Mouse (Mus musculus): Measurements from ENCODE around the gene Tldc2. TPM values are rescaled to one million over a fixed set of nuclear protein-coding genes. Genes with fewer than 3 reads are reported as not detected.

Gene Tldc2
- not detected in 2 replicates for polyA plus RNA-seq (2012; rRNA removed; ENCODE audit: low replicate concordance)

GRCm38 (mm10) chr2:157086796-157087195, at the start of gene Tldc2:
Gene Tldc2, plus strand, starts transcription at chr2:157087055.

GRCm38 (mm10) chr2:157078793-157079700, 7.8 kb upstream of the Tldc2 start, which contains the start of gene Soga1:
Gene Soga1, minus strand, starts transcription at chr2:157079254.

GRCm38 (mm10) chr2:157135014-157135413, 48.2 kb downstream of the Tldc2 start, which contains the start of gene Samhd1:
Gene Samhd1, minus strand, starts transcription at chr2:157135265.

Other genes with a start within 250 kb of the Tldc2 start
- 3.1 and 46.9 TPM in 2 replicates for gene Tgif2, start 247.0 kb upstream of the Tldc2 start, polyA plus RNA-seq (2012; rRNA removed; ENCODE audit: low replicate concordance)
- gene 4930518I15Rik, start 229.1 kb upstream of the Tldc2 start, polyA plus RNA-seq (2012; rRNA removed; ENCODE audit: low replicate concordance), result 1.7 and 2.4 TPM in 2 replicates
- gene Rab5if, start 223.9 kb upstream of the Tldc2 start, polyA plus RNA-seq (2012; rRNA removed; ENCODE audit: low replicate concordance), result 110 and 118 TPM in 2 replicates
- 0.20 and 0.66 TPM in 2 replicates for gene Sla2, start 199.9 kb upstream of the Tldc2 start, polyA plus RNA-seq (2012; rRNA removed; ENCODE audit: low replicate concordance)
- 60.9 and 80.4 TPM in 2 replicates for gene Ndrg3, start 95.0 kb upstream of the Tldc2 start, polyA plus RNA-seq (2012; rRNA removed; ENCODE audit: low replicate concordance)
- 4.8 and 5.3 TPM in 2 replicates for gene Dsn1, start 79.9 kb upstream of the Tldc2 start, polyA plus RNA-seq (2012; rRNA removed; ENCODE audit: low replicate concordance)
- 10.4 and 20.6 TPM in 2 replicates for gene Soga1, start 7.8 kb upstream of the Tldc2 start, polyA plus RNA-seq (2012; rRNA removed; ENCODE audit: low replicate concordance)
- gene Samhd1, start 48.2 kb downstream of the Tldc2 start, polyA plus RNA-seq (2012; rRNA removed; ENCODE audit: low replicate concordance), result 45.1 and 45.5 TPM in 2 replicates
- gene Rbl1, start 117.5 kb downstream of the Tldc2 start, polyA plus RNA-seq (2012; rRNA removed; ENCODE audit: low replicate concordance), result 3.3 and 7.1 TPM in 2 replicates
- gene Rpn2, start 192.0 kb downstream of the Tldc2 start, polyA plus RNA-seq (2012; rRNA removed; ENCODE audit: low replicate concordance), result 284 and 285 TPM in 2 replicates
- gene Mroh8, start 192.5 kb downstream of the Tldc2 start, polyA plus RNA-seq (2012; rRNA removed; ENCODE audit: low replicate concordance), result 0.16 and 0.19 TPM in 2 replicates

Data from subcutaneous adipose tissue, adult 2 months (tissue).